Mouse (Mus musculus) monocyte, adult 5-6 weeks (primary cell): Measurements from ENCODE around the gene Rad52. TPM values are rescaled to one million over a fixed set of nuclear protein-coding genes. Genes with fewer than 3 reads are reported as not detected.

Experiments
- total RNA-seq: library from RNA; stranded (forward); fragments of 200-1000, 200-491, 200-594 nt; gene quantifications from 3 replicates; pipeline ENCODE4 v1.2.3, GENCODE M21; 2017

The Rad52 gene
- total RNA-seq, 1 experiment from 2014 or later = 14.6 TPM

Other genes starting within 250 kb of the Rad52 start
- gene Erc1, start 54.5 kb upstream of the Rad52 start, total RNA-seq = 4.2 to 6.7 TPM (median 6.1 TPM) in 3 replicates
- 167 to 382 TPM (median 211 TPM) in 3 replicates for gene Wnk1, start 136.0 kb downstream of the Rad52 start, total RNA-seq
- 1.4 TPM in 1 of 3 replicates, not detected in the others for gene Ninj2, start 190.7 kb downstream of the Rad52 start, total RNA-seq